Mouse (Mus musculus) urinary bladder, postnatal 25 days (tissue): ENCODE results near the gene Nptn.

Experiments used
- DNase-seq: peaks from one replicate; pipeline ENCODE4 v3.0.0; 2022; ENCODE audit warnings: low spot score

Nptn gene

DNA sequence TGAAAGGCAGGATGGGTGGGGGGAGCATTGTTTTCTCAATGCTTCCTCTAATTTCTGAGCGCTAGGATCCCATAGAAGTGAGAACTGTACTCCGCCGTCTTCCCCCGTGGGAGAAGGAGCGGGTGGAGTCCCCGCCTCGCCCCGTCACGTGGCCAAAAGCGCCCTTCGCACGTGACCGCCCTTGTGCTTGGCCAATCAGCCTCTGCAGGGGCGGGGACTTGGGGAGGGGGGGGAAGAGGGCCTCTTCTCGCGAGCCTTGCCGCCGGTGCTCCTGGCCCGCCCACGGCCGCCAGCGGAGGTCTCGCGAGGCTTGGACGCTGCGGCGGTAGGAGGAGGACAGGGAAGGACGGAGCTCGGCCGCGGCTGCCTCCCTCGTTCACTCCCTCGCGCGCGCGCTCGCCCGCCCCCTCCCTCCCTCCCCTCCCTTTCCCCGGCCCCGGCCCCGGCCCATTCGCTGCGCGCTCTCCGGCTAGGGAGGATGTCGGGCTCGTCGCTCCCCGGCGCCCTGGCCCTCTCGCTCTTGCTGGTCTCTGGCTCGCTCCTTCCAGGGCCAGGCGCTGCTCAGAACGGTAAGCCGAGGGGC is at the start of gene Nptn:
Nptn (plus strand) TSS at position 283 of the 583 bp plus-strand sequence.
- DNase-seq, result peak; percentile 92

DNA sequence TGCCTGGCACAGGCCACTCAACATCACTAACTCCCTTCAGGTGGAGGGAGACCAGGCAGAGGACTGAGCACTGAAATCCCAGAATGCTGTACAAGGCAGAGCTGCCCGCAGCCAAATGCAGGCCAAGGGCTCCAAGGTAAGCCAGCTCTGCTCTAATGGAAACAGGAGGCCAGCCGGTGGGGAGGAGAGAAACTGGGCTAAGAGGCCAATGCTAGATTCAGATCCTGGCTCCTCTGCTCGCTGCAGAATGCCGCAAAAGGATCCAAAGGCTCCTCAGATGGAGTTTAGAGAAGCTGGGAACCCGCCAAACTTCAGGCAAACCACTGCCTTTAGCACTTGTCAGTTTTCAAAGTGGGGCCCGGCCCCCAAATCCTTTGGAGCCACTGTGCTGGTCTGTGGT is 48.7 kb upstream of the Nptn start:
- DNase-seq, result no peak

DNA sequence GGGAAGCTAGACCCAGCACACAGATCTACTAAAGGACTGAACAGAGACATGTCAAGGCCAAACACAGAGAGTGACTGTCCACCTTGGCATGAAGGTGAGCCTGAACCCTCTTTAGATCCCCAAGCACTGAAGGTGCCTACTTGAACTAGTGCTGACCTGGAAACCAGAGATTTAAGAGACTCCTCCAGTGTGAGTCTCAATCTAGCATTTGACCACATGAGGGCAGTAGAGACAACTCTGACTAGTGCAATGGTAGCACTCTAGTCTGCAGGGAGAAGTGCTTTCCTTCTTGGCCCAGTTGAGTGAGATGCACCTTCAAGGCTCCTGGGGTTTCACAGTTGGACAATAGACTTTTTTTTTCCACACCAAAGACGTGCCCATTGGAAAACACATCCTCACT is 47.3 kb upstream of the Nptn start:
- no peak for DNase-seq

DNA sequence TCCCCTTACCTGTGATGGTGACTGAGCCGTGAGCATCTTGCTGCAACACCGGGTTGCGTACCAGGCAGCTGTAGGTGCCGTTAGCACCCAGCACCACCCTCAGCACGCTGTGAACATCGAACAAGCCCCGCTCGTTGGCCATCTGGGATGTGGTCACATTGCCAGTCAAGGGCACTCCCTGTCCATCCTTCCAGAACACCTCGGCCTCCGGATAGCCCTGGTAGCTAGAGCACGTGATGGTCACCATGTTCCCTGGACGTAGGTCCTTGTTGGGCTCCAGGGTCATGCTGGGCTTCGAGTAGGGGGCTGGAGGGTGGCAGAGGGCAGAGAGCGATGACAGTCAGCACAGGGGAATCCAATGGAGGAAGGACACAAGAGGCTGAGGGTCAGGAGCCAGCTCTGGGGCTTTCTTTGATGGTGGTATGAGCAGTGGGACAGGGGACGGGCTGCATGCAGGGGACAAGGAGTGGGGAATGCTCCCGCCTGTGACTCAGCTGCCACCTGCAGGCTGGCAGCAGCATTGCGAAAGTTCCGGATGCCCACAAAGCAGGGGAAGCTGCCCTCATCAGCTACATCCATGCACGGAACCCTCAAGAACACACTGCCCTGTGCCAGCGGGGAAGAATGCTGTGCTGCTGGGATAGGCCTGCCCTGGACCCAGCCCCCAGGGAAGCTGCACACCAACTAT is 46.4 kb upstream of the Nptn start:
- no peak for DNase-seq

DNA sequence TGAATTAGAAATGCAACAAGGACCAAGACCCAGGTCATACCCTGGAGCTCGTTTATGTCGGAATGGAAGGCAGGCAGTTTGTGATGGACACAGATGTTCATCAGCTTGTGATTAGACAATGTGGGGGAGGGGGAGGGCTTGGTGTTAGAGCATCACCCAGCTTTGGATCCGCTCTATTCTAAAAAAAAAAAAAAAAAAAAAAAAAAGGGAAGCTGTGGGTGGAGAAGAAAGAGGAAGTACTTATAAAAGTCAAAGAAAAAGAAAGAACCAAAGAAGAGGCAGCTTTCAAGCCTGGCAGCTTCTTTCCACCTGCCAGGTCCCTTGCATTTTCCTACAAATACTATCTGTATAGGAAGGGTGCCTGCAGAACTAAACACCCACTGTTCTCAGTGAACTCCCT is 44.3 kb upstream of the Nptn start:
- DNase-seq, result no peak

DNA sequence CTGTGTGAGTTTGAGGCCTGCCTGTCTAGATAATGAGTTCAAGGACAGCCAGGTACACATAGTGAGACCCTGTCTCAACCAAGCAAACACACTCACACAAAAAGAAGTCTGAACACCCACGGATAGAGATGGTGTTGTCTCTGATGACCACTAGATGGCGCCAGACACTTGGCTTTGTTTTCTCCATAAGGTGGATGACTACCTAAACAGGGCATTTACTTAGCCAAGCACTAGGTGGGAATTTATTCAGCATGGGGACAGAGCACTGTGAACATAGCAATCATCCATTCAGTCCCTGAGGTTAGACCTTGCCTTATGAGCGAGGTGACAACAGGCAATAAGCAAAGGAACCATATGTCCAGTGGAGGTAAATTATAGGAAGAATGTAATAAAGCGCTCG is 42.2 kb upstream of the Nptn start:
- peak; percentile 39 for DNase-seq

DNA sequence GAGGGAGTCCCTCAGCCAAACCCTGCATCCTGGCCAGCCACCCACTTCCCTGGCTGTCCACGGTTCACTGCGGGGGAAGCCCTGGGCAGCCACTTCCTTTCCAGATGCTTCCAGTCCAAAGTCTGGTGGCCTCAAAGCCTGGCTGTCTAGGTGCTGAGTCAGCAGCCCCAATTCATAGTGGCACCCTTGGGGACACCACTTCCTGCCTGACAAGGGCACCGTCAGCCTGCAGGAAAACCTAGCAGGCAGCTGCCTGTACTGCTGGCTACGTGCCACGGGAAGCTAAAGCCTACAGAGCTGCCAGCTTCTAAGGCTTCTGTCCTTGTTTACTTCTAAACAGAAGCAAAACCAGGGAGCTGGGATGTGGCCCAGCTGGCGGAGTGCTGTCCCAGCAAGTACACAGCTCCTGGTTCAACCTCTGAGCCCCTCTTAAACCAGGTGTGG is 40.1 kb upstream of the Nptn start:
- peak; percentile 78 for DNase-seq

DNA sequence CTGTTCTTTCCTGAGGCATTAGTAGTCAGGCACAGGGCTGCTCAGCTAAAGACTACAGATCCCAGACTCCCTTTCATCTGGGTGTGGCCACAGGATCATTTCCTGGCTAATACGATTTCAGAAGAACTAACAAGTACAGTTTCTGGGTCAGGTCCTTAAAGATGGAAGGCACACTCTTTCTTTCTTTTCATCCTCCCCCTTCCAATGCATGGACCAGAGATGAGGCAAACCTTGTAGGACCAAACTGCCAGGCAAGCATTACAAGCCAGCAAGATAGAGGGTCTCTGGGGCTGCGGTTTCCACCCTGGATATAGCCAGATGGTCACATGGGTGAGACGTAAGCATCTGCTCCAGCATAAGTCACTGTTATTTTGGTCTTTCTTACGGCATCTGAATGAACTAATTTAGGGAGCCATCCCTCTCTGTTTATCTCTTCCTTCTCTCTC is 37.1 kb upstream of the Nptn start:
- DNase-seq, result no peak

DNA sequence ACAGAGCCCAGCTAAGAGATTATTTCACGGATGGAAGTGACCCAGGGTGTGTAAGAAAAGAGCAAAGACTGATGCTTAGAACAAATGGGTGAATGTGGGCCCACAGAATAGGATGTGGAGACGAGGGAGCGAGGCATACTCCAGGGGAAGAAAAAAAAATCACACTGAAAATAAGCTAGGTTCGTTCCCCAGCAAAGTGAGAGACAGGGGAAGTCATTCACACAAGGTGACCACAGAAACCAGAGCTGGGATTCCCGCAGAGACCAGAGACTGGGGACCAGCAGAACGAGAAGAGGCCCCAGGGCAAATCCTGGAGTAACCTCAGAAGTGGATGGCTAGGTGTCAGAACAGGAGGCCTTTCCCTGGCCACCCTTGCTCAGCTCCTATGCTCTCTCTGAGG is 36.6 kb upstream of the Nptn start:
- no peak for DNase-seq

DNA sequence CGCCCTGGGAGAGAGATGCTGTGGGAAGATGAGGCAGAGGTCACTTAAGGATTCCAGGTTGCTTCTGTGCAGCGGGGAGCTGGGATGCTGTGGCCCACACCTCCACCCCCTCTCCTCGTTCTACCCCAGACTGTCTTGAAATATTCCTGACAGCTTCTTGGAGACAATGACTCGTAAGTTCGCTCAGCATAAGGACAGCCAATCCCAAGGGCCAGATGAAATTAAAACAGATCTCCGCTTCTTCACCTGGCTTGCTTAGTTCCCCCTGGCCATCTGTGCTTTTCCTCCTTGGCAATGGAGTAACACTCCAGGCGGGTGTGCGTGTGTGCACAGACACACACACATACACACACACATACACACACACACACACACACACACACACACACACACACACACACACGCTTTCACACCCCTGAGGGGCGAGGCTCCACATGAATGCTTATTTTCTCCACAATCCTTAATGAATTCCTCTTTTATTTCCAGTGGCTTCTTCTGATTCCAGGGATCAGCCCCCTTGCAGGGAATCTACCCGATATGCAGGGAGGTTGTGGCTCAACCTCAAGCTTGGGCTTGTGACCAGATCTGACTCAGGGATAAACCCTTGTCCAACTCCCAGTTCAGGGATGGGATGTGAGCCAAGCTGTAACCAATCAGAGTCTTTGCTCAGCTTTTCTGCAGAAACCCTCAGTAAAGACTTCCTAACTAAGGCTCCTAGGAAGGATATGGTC is 35.2 kb upstream of the Nptn start:
- DNase-seq, result no peak

DNA sequence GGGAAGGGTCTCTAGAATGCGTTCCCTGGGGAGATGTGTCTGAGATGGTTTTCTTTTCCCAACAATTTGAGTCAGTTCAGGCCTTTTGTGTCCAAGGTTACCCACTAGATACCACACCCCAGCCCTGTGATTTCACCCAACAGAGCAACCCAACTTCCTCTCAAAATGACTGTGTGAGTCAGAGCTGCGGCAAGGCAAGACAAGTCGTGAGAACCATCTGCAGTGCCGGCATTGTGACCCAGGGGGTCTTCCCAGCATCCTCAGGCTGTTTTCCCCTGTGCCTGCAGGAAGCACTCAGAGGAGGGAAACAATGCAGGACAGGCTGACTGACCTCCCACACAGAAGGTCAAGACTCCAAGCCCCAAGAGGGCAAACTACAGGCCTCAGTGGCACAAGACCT is 33.1 kb upstream of the Nptn start:
- DNase-seq, result no peak

DNA sequence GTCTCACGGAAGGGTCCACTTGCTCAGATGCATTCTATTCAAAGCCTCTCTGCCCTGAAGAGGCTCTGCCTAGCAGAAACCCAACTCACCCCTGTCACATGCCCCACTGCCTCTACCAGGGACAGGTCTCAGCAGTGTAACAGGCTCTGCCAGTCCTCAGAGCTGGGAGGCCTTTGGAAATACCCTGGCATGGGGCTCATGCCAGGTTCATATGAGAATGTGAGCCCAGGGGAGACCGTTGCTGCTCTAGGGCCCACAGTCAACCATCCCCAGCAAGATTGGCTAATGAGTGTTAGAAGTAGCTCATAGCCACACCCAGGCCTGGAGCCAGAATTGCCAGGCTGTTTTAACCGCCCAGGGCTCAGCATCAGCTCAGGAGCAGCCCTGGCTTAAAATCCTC is 32.3 kb upstream of the Nptn start:
- no peak for DNase-seq

DNA sequence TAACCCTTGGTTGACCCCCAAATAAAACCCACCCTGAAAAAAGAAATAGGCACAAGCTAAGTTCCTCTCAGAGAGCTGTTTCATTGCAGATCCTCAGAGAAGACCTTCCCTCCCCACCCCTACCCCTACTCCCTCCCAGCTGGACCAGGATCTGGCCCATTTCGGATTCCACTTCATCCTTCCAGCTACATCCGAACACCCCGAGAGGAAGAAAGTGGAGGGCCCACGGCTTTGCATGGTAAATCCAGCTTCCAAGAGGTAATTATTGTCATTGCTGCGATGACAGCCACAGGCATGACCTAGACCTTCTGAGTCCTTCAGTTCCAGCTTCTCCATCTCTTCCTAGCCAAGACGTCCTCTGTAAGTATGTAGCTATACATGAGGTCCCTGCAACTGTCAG is 31.1 kb upstream of the Nptn start:
- no peak for DNase-seq

DNA sequence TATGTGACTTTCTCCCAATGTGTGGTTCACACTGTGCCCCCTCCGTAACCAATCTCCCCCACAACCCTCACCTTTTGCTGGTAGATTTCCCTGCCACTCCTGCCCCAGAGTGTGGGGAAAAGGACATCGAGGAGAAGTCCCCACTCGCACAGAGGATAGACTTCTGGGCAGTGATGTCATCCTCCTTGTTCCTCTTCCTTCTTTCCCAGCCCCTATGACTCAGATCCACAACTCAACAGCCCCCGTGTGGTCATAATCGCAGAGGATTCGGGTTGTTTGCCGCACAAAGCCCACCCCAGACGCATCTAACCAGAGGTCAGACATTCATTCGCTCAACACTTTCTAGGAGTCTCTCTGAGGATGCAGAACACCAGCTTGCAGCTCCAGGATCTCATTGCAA is 30.0 kb upstream of the Nptn start:
- no peak for DNase-seq

DNA sequence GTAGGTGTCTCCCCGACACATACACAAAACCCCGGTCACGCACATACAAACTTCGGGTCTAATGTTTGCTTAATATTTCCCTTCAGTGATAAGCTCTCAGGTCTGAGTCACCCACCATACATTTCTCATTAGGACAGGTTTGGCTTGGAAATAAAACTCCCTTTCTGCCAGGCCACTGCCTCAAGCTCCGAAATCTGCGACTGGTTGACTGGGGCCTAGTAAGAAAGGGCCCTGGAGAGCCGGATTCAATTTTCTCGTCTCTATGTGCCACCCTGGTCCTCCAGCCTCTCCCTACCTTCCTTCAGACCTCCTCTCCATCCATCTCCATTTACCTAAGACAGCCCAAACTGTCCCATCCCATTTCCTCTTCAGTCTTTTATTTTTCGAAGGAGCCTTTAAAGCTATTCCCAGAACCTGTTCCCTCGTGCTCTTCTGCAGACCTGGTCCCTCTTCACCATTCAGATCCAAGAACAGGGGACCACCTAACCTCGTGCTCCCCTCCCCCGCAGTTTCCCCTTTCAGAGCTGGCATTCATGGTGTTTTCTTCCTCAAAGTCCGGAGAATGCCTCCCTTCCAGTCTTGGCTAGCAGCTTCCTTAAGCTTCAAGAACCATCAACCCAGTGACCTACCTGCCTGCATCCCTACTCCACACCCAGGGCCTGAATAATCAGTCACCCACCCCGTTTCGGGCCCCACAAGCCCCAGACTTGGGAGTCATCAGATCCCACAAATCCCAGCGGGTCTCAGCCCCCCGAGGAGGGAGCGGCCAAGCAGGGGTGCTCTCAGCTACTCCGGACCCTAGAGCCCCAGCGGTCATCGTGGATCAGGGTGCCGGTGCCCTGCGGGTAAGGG is 27.8 kb upstream of the Nptn start:
- peak; percentile 31 for DNase-seq

DNA sequence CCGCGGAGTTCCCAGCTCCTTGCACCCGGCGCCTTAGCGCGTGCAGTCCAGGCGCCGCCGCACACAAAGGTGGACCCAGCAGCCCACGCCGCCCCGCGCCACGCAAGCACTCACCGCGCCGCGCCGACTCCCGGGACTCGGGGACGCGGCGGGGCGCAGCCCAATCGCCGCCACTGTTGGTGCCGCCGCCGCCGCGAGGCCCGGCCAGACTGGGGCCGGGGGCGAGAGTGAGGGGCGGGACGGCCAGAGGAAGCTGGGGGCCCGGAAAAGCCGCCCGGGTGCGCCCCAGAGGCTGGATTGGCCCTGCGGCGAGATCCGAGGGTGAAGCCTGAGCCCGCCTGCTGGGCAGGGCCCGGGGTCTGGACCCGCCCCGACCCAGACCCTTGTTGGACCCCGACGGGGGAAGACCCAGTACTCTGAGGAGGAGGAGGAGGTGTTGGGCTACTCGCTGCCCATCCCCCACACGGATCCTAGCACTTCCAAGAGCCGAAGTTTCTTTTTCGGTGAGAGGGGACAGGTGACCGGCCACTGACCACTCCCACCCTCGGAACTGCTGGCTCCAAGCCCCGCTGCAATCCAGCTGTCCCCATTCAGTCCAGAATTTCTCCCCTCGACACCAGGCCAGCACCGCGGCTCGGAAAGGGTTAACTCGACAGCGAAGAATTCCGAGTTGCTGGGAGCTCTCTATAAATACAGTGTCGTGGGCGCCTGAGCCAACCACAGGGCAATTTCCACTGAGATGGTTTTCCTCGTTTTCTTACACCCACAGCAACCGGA is 26.9 kb upstream of the Nptn start, which contains the start of gene Cd276:
Cd276 (minus strand) TSS at position 530 of the 777 bp plus-strand sequence.
- peak; percentile 55 for DNase-seq

DNA sequence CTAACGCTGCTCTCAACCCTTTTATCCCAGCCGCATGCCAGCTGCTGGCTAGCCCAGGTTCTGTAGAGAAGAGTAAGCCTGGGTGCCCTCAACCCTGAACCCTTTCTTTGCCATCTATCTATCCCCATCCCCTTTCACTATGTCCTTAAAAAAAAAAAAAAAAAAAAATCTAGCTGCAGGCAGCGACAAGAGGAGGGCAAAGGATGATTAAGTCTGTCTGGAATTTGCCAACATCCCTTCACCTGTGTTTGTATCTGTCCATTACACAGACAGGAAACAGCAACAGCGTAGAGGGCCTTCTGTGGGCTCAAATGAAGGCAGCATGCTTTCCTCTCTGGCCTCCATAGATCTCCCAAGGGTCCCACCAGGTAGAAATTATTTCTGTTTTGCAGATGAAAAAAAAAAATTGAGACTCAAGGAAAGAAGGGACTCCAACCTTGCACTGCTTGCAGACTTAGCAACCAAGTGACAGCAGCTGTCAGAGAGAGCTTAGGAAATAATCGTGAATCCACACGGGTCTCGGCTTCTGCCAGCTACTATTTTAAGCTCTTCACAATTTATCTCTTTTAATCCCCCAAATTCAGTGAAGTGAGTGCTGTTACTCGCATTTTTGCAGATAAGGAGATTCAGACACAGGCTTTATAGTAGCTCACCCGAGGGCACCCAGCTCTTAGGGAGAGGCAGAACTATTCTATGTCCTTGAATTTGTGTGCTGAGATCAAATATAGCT is 26.2 kb upstream of the Nptn start:
- DNase-seq, result no peak

DNA sequence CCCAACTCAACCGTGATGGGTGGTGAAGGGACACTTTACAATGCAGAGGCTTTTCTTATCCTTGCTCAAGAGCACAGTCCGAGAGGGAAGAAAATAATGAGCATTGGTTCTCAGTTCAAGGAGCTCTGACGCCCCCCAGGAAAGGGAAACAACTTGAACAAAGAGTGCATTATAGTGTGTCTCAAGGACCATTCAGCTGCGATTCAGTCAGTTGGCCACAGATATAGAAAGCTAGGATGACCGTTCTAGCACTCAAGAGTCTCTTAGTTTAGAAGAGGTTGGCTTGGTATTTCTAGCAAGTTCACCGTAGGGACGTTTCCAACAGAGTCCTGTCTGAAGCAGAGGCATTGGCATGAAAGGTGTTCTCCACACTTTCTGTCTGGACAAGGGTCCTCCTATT is 25.4 kb upstream of the Nptn start:
- DNase-seq, result no peak

DNA sequence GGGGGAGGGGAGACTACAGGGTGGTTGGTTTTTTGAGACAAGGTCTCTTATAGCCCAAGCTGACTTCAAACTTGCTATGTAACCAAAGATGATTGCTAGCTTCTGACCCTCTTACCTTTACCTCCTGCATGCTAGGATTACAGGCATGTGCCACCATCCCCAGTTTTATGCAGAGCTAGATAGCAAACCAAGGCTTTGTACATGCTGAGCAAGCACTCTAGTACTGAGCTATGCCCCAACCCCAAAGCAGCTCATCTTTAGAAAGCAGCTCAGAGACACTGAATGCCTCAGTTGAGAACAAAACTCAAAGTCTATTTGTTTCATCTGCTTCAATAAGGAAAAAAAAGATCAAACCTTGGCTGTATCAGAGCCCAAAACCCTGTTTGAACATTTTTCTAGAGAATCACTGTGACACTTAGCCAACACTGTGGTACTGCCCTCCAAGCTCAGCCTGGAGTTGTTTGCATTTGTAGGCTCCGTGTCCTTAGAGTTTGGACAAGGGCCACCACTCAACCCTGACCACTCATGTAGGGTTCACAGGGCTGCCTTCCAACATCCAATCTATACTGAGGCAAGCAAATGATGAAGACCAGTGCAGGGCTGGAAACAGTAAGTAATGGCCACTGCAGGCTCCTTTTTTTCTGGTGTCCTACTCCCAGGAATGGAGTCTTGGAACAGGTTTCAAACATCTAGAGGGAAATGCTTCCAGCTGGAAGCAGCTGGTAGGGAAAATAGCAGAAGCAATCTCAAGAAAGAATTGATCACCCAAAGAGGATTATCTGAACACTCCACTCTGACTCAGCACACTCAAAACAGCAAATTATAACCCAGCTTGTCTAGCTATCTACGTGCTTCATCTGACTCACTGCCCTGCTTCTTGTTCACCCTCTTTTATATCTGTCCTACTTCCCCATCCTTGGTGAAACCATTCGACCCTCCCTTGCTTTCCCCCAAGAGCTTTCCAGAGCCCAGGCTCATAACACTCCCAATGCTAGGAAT is 24.3 kb upstream of the Nptn start:
- no peak for DNase-seq

DNA sequence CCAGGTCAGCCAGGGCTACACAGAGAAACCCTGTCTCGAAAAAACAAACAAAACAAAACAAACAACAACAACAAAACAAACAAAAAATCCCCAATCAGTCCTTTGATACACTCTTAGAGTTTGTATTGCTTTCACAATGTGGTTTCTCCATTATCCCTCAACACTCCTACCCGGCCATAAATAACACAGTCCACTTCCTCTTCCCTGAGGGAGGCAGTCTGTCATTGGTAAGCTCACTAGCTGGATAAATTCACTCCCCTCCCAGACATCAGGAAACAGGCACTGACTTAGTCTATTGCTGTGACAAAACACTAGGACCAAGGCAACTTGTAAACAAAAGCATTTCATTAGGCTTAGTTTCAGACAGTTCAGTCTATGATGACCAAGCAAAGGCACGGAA is 21.8 kb upstream of the Nptn start:
- DNase-seq, result no peak
